Mouse (Mus musculus) lung, postnatal 0 days (tissue): ENCODE results near the gene Lst1. TPM values are rescaled to one million over a fixed set of nuclear protein-coding genes. Genes with fewer than 3 reads are reported as not detected.
A peak's percentile ranks its signal among the peaks of the same experiment; 100 is the strongest.
"Not testable (repeated sequence)": the region's sequence is repeated elsewhere in the genome, so short reads cannot be mapped to it uniquely, and the experiment has no call there.

Experiments used
- ATAC-seq: fragments of 200-750 bp; cut with Nextera tagmentation; 2 replicates; pipeline ENCODE4 v1.8.0; 2017; ENCODE audit warnings: moderate library complexity
- DNase-seq: peaks from one replicate; pipeline ENCODE4 v3.0.0-alpha.2; 2016; ENCODE audit warnings: low spot score
- H3K27ac ChIP-seq: fragments of 300-500 bp; sonication (generic); 2 replicates; pipeline ENCODE4 v1.5.1; 2014; ENCODE audit warnings: antibody characterized with exemption, mild to moderate bottlenecking, low read length, mixed read lengths
- H3K27me3 ChIP-seq: fragments of 300-500 bp; sonication (generic); replicated peaks from 2 replicates; pipeline ENCODE4 v1.6.1; 2014; ENCODE audit warnings: low read length, mixed read lengths; ENCODE audit not compliant: insufficient read depth
- H3K36me3 ChIP-seq: fragments of 300-500 bp; sonication (generic); 2 replicates; pipeline ENCODE4 v1.6.1; 2014; ENCODE audit warnings: low read length, mixed read lengths; ENCODE audit not compliant: insufficient read depth
- H3K4me1 ChIP-seq: fragments of 300-500 bp; sonication (generic); 2 replicates; pipeline ENCODE4 v1.6.1; 2014; ENCODE audit warnings: antibody characterized with exemption, low read depth, low read length, mixed read lengths; ENCODE audit not compliant: insufficient read depth
- H3K4me2 ChIP-seq: fragments of 300-500 bp; sonication (generic); replicated peaks from 2 replicates; pipeline ENCODE4 v1.6.1; 2014; ENCODE audit warnings: low read depth, mild to moderate bottlenecking, low read length, moderate library complexity, mixed read lengths
- H3K4me3 ChIP-seq: fragments of 300-500 bp; sonication (generic); 2 replicates; pipeline ENCODE4 v1.5.1; 2014; ENCODE audit warnings: low read depth, low read length
- H3K9ac ChIP-seq: fragments of 300-500 bp; sonication (generic); replicated peaks from 2 replicates; pipeline ENCODE4 v1.6.1; 2014; ENCODE audit warnings: low read depth, mild to moderate bottlenecking
- H3K9me3 ChIP-seq: fragments of 300-500 bp; sonication (generic); 2 replicates; pipeline ENCODE4 v1.6.1; 2016; ENCODE audit warnings: low read length, mixed read lengths
- CTCF ChIP-seq: IDR thresholded peaks from 2 replicates; pipeline ENCODE4 v1.5.1; 2016; ENCODE audit warnings: antibody characterized with exemption, mild to moderate bottlenecking
- EP300 ChIP-seq: IDR thresholded peaks from 2 replicates; pipeline ENCODE4 v1.6.1; 2016; ENCODE audit warnings: antibody characterized with exemption, mild to moderate bottlenecking, control low read depth
- WGBS: fragments of 180-500 bp; shearing (Covaris S2); extraction: QIAGEN DNeasy Blood & Tissue Kit; methylation state at CpG from one replicate; pipeline ENCODE4 v1.1.7; 2014; 5-methylcytosine and 5-hydroxymethylcytosine counted together
- polyA plus RNA-seq: library from polyadenylated mRNA; unstranded; fragments of >200 nt; fragmentation: Nextera tagmentation; extraction: Ambion mirVana; gene quantifications from 2 replicates; pipeline ENCODE4 v1.2.1, GENCODE M21; 2015

Gene Lst1
- polyA plus RNA-seq, result 24.8 and 27.5 TPM in 2 replicates

- WGBS, result 64% methylated on average over 7 of the region's 7 CpGs
- DNase-seq, result no peak
- Histone ChIP-seq H3K27ac (peak within 1 kb of the TSS; percentile 9; the same call in 1 of the 2 replicates), H3K4me2 (no peak within 1 kb of the TSS), H3K4me3 (no peak within 1 kb of the TSS), H3K9me3 (no peaks in the 10 kb centered on the region), H3K27me3 (no peaks in the 10 kb centered on the region), H3K36me3 (no peaks in the 10 kb centered on the region), H3K9ac (no peak within 1 kb of the TSS), H3K4me1 (no peaks in the 10 kb centered on the region)
- no peak for ATAC-seq
- TF ChIP-seq CTCF (no peak), EP300 (no peak)
These were observed at the start of gene Lst1 for GRCm38 (mm10) chr17:35187959-35188610. Gene Lst1, minus strand, starts transcription at chr17:35188439.

- TF ChIP-seq CTCF (no peak), EP300 (no peak)
- DNase-seq (no peak), ATAC-seq (no peak)
- peaks cover 7% of the 10 kb centered on the region; the same call in 1 of the 2 replicates for H3K4me1 ChIP-seq
- H3K27ac ChIP-seq, result no peak overlapping the region
- no peaks in the 10 kb centered on the region for H3K27me3 ChIP-seq
- 87% methylated on average over 12 of the region's 12 CpGs for WGBS
- H3K4me2 ChIP-seq, result no peak overlapping the region
- no peaks in the 10 kb centered on the region for H3K9me3 ChIP-seq
- no peak overlapping the region for H3K4me3 ChIP-seq
- no peaks in the 10 kb centered on the region for H3K36me3 ChIP-seq
- H3K9ac ChIP-seq, result no peak overlapping the region
These were observed 49.3 kb upstream of the Lst1 start for GRCm38 (mm10) chr17:35237504-35237903.

GRCm38 (mm10) chr17:35236996-35237395, 48.8 kb upstream of the Lst1 start:
- no peak overlapping the region for H3K9ac ChIP-seq
- H3K36me3 ChIP-seq, result no peaks in the 10 kb centered on the region
- H3K27me3 ChIP-seq, result no peaks in the 10 kb centered on the region
- H3K4me1 ChIP-seq, result peaks cover 11% of the 10 kb centered on the region; the same call in 1 of the 2 replicates
- no peak for DNase-seq
- H3K9me3 ChIP-seq, result no peaks in the 10 kb centered on the region
- H3K27ac ChIP-seq, result no peak overlapping the region
- TF ChIP-seq EP300, result no peak
- TF ChIP-seq CTCF, result no peak
- 73% methylated on average over 9 of the region's 9 CpGs for WGBS
- H3K4me2 ChIP-seq, result no peak overlapping the region
- no peak for ATAC-seq
- H3K4me3 ChIP-seq, result no peak overlapping the region

GRCm38 (mm10) chr17:35236390-35236746, 48.1 kb upstream of the Lst1 start:
- H3K27ac ChIP-seq, result peak overlapping the region; percentile 95
- WGBS, result 0% methylated on average over 18 of the region's 18 CpGs
- H3K4me2 ChIP-seq, result peak overlapping the region; percentile 63
- DNase-seq (peak; percentile 85), ATAC-seq (peak; percentile 67)
- peak overlapping the region; percentile 68; the same call in 1 of the 2 replicates for H3K9ac ChIP-seq
- peaks cover 13% of the 10 kb centered on the region; the same call in 1 of the 2 replicates for H3K4me1 ChIP-seq
- H3K36me3 ChIP-seq, result no peaks in the 10 kb centered on the region
- TF ChIP-seq CTCF (peak; percentile 99), EP300 (no peak)
- peak overlapping the region; percentile 55 for H3K4me3 ChIP-seq
- H3K9me3 ChIP-seq, result no peaks in the 10 kb centered on the region
- no peaks in the 10 kb centered on the region for H3K27me3 ChIP-seq

- DNase-seq, result peak; percentile 98
- H3K9me3 ChIP-seq, result no peaks in the 10 kb centered on the region
- under 1% methylated on average over 35 of the region's 35 CpGs for WGBS
These were observed 47.6 kb upstream of the Lst1 start, which contains the start of gene Nfkbil1 for GRCm38 (mm10) chr17:35235614-35236389. Gene Nfkbil1, minus strand, starts transcription at chr17:35235792.

GRCm38 (mm10) chr17:35234903-35235302, 46.7 kb upstream of the Lst1 start:
- no peaks in the 10 kb centered on the region; the same call in 1 of the 2 replicates for H3K36me3 ChIP-seq
- DNase-seq, result peak; percentile 70
- H3K4me2 ChIP-seq, result peak overlapping the region; percentile 63
- TF ChIP-seq EP300 (no peak), CTCF (peak; percentile 17; the same call in 1 of the 2 replicates)
- H3K9me3 ChIP-seq, result no peaks in the 10 kb centered on the region
- H3K27me3 ChIP-seq, result no peaks in the 10 kb centered on the region
- peak overlapping the region; percentile 68 for H3K9ac ChIP-seq
- peak; percentile 27 for ATAC-seq
- 8% methylated on average over 31 of the region's 31 CpGs for WGBS
- H3K27ac ChIP-seq, result peak overlapping the region; percentile 95
- peaks cover 6% of the 10 kb centered on the region; the same call in 1 of the 2 replicates for H3K4me1 ChIP-seq
- H3K4me3 ChIP-seq, result peak overlapping the region; percentile 55

More at GRCm38 (mm10) chr17:35235614-35236389, 47.6 kb upstream of the Lst1 start, which contains the start of gene Nfkbil1:
- H3K27ac ChIP-seq, result peak within 1 kb of the TSS; percentile 95
- TF ChIP-seq EP300 (peak; percentile 76; the same call in 1 of the 2 replicates), CTCF (no peak)
- no peaks in the 10 kb centered on the region for H3K27me3 ChIP-seq
- H3K36me3 ChIP-seq, result no peaks in the 10 kb centered on the region; the same call in 1 of the 2 replicates
- H3K9ac ChIP-seq, result peak within 1 kb of the TSS; percentile 68
- H3K4me1 ChIP-seq, result peaks cover 10% of the 10 kb centered on the region; the same call in 1 of the 2 replicates
- ATAC-seq, result peak; percentile 92
- H3K4me2 ChIP-seq, result peak within 1 kb of the TSS; percentile 63
- peak within 1 kb of the TSS; percentile 55 for H3K4me3 ChIP-seq

- 61% methylated on average over 7 of the region's 7 CpGs for WGBS
- H3K27me3 ChIP-seq, H3K4me3 ChIP-seq, ATAC-seq, H3K9ac ChIP-seq, H3K36me3 ChIP-seq, H3K9me3 ChIP-seq, DNase-seq, H3K4me1 ChIP-seq: not testable (repeated sequence)
- H3K4me2 ChIP-seq, result peak overlapping the region; percentile 63; the same call in 1 of the 2 replicates
- H3K27ac ChIP-seq, result peak overlapping the region; percentile 71
These were observed 45.9 kb upstream of the Lst1 start for GRCm38 (mm10) chr17:35234090-35234489.
